Mouse (Mus musculus) heart, embryonic 15.5 days (tissue): ENCODE data around the gene Slc9a3r2. TPM values are rescaled to one million over a fixed set of nuclear protein-coding genes. Genes with fewer than 3 reads are reported as not detected.

Experiments used
- ATAC-seq: fragments of 200-750 bp; cut with Nextera tagmentation; replicated peaks from 2 replicates; pipeline ENCODE4 v1.8.0; 2017; ENCODE audit warnings: low read depth, moderate TSS enrichment; ENCODE audit not compliant: insufficient number of reproducible peaks, insufficient read depth, low FRiP score
- H3K27ac ChIP-seq: fragments of 300-500 bp; sonication (generic); 2 replicates; pipeline ENCODE4 v1.5.1; 2015; ENCODE audit warnings: mild to moderate bottlenecking, inconsistent platforms
- H3K27me3 ChIP-seq: fragments of 300-500 bp; sonication (generic); 2 replicates; pipeline ENCODE4 v1.6.1; 2015; ENCODE audit warnings: inconsistent platforms
- H3K36me3 ChIP-seq: fragments of 300-500 bp; sonication (generic); 2 replicates; pipeline ENCODE4 v1.6.1; 2015; ENCODE audit warnings: mild to moderate bottlenecking, inconsistent platforms
- H3K4me1 ChIP-seq: fragments of 300-500 bp; sonication (generic); replicated peaks from 2 replicates; pipeline ENCODE4 v1.6.1; 2015; ENCODE audit warnings: inconsistent platforms
- H3K4me2 ChIP-seq: fragments of 300-500 bp; sonication (generic); 2 replicates; pipeline ENCODE4 v1.6.1; 2015; ENCODE audit warnings: inconsistent platforms, mild to moderate bottlenecking, moderate library complexity
- H3K4me3 ChIP-seq: fragments of 300-500 bp; sonication (generic); 2 replicates; pipeline ENCODE4 v1.5.1; 2015; ENCODE audit warnings: mild to moderate bottlenecking, inconsistent platforms
- H3K9ac ChIP-seq: fragments of 300-500 bp; sonication (generic); 2 replicates; pipeline ENCODE4 v1.6.1; 2015; ENCODE audit warnings: mild to moderate bottlenecking, inconsistent platforms
- H3K9me3 ChIP-seq: fragments of 300-500 bp; sonication (generic); replicated peaks from 2 replicates; pipeline ENCODE4 v1.6.1; 2016; ENCODE audit warnings: inconsistent platforms
- WGBS: fragments of 180-500 bp; shearing (Covaris S2); methylation state at CpG from one replicate; pipeline ENCODE4 v1.1.7; 2015; ENCODE audit warnings: mixed read lengths; 5-methylcytosine and 5-hydroxymethylcytosine counted together
- polyA plus RNA-seq: library from polyadenylated mRNA; unstranded; fragments of >200 nt; fragmentation: Nextera tagmentation; extraction: Ambion mirVana; gene quantifications from 2 replicates; pipeline ENCODE4 v1.2.1, GENCODE M21; 2015

Slc9a3r2 gene
- polyA plus RNA-seq, 1 experiment from 2014 or later = 55.5 TPM

DNA sequence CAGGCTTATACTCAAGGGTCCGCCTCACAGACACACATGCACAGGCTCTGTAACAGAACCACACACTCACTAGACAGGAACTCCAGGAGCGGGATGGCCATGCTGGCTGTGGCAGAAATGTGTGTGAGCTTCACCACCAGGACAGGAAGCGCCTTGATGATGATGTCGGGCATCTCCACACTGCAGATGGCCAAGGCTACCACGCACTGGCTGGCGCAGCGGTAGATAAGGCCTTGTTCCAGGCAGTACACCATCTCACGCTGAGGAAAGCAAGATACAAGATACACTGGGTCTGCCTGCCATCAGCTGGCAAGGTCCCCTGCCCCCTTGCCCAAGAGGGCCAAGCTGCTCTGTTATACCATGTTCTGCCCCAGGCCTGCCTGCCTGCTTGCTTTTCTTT, 41.3 kb downstream of the Slc9a3r2 start:
- WGBS = 83% methylated on average over 8 of the region's 8 CpGs
- no peaks in the 10 kb centered on the region for H3K9me3 ChIP-seq
- H3K27me3 ChIP-seq = no peaks in the 10 kb centered on the region
- no peak overlapping the region for H3K27ac ChIP-seq
- no peak for ATAC-seq
- H3K4me2 ChIP-seq = no peak overlapping the region
- no peak overlapping the region for H3K9ac ChIP-seq
- no peaks in the 10 kb centered on the region for H3K4me1 ChIP-seq
- H3K4me3 ChIP-seq = no peak overlapping the region
- peaks cover 49% of the 10 kb centered on the region for H3K36me3 ChIP-seq

DNA sequence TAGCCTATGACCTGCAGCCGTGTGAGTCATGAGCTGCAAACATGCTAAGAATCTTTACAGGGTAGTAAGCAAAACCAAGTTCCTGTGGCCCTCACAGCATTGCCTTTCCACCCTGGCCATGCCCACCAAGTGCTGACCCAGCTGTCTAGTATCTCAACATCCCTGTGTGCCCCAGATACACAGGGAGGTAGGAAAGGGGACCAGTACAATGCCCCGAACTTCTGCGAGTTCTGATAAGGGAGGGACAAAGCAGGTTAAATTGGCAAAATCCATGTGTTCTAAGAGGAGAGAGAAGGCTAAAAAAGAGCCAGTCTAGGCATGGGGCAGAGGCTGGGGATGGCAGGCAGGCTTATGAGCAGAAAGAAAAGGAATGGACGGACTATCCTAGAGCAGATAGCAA, 41.8 kb downstream of the Slc9a3r2 start:
- ATAC-seq = no peak
- H3K4me3 ChIP-seq = no peak overlapping the region
- 86% methylated on average over 4 of the region's 4 CpGs for WGBS

DNA sequence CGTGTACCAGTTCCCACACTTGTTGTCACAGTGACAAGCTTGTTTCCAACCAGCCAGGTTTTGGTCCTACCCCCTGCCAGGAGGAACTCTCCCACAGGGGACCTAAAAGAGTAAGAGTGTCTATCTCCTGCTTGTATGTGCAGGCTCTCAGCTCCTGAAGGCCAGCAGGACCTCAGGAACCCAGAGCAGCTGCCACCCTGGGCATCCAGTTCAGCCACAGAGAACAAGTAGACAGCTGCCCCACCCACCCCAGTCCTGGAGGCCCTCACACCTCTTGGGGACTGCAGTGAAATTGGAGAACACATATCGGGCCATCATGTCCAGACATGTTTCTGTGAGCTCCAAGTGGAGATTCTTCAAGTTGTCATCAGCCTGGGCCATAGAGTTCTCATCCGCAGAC, 45.6 kb downstream of the Slc9a3r2 start:
- ATAC-seq = no peak
- no peaks in the 10 kb centered on the region for H3K9me3 ChIP-seq
- WGBS = 72% methylated on average over 3 of the region's 3 CpGs
- no peaks in the 10 kb centered on the region for H3K27me3 ChIP-seq
- H3K4me1 ChIP-seq = no peaks in the 10 kb centered on the region
- no peak overlapping the region for H3K4me2 ChIP-seq
- H3K4me3 ChIP-seq = no peak overlapping the region
- no peak overlapping the region for H3K27ac ChIP-seq
- peaks cover 70% of the 10 kb centered on the region for H3K36me3 ChIP-seq
- H3K9ac ChIP-seq = no peak overlapping the region

More for the DNA sequence above, 41.8 kb downstream of the Slc9a3r2 start:
- no peaks in the 10 kb centered on the region for H3K27me3 ChIP-seq
- no peaks in the 10 kb centered on the region for H3K9me3 ChIP-seq
- no peaks in the 10 kb centered on the region for H3K4me1 ChIP-seq
- H3K36me3 ChIP-seq = peaks cover 44% of the 10 kb centered on the region
- no peak overlapping the region for H3K4me2 ChIP-seq
- no peak overlapping the region for H3K9ac ChIP-seq
- H3K27ac ChIP-seq = no peak overlapping the region

DNA sequence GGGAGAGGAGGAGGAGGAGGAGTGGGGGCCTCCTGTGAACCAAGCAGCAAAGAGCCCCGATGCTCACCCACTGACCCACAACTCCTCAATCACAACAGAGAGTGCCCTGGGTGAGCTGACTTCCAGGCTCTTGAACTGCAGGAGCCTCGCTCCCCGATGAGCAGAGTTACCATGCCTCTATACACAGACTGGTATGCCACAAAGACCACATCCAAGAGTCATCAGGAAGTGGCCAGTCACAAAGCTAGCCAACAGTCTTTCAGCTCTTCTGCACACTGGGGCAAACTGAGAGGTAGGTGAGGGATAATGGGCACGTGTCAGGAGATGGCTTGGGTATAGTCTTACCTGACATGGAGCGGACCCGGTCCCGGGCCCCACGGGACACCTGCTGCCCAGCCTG, 46.2 kb downstream of the Slc9a3r2 start:
- no peak overlapping the region for H3K9ac ChIP-seq
- H3K27ac ChIP-seq = no peak overlapping the region
- H3K4me1 ChIP-seq = no peaks in the 10 kb centered on the region
- H3K27me3 ChIP-seq = no peaks in the 10 kb centered on the region
- H3K4me3 ChIP-seq = no peak overlapping the region
- no peaks in the 10 kb centered on the region for H3K9me3 ChIP-seq
- WGBS = 79% methylated on average over 8 of the region's 8 CpGs
- H3K4me2 ChIP-seq = no peak overlapping the region
- no peak for ATAC-seq
- H3K36me3 ChIP-seq = peaks cover 76% of the 10 kb centered on the region

DNA sequence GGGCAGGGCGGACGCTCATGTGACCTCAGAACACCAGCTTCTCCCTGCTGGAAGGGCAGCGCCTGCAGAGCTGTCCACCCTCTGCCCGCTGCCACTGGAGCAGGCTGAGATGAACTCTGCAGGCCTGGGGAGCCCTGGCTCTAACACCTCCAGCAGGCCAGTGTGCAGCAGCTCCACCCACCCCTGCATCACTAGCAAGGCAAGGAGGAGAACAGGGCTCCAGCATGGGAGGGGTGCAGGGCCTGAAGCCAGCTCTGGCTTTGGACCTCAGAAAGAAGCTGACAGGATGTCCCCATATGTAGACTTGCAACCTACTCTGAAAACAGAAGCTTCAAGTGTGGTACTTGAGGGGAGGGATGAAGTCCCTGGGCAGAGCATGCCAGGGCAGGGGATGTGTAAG, 49.6 kb downstream of the Slc9a3r2 start:
- no peak for ATAC-seq
- WGBS = 85% methylated on average over 4 of the region's 4 CpGs
- H3K36me3 ChIP-seq = peaks cover 74% of the 10 kb centered on the region

DNA sequence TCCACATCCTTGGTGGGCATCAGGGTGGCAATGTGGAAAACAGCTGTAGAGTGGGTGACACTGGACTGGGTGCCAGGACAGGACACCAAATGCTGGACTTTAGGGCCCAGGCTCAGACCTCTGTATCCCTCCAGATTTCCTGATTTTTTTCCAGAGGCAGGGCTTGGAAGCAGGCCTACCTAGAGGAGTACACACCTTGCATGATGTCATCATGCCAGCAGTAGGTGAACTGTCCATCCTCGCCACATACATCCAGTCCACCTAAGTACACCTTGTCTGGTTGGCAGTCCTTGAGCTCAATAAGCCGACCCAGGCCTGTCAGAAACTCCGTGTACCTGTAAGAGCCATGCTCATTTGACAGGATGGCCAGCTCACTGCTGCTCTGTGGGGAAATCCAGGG, 52.1 kb downstream of the Slc9a3r2 start:
- no peak overlapping the region for H3K9ac ChIP-seq
- no peaks in the 10 kb centered on the region for H3K27me3 ChIP-seq
- no peak overlapping the region for H3K4me3 ChIP-seq
- no peaks in the 10 kb centered on the region for H3K9me3 ChIP-seq
- H3K4me1 ChIP-seq = no peaks in the 10 kb centered on the region
- H3K4me2 ChIP-seq = no peak overlapping the region
- no peak overlapping the region for H3K27ac ChIP-seq
- WGBS = 89% methylated on average over 3 of the region's 3 CpGs
- peaks cover 83% of the 10 kb centered on the region for H3K36me3 ChIP-seq
- no peak for ATAC-seq

More for the DNA sequence above, 49.6 kb downstream of the Slc9a3r2 start:
- no peak overlapping the region for H3K4me2 ChIP-seq
- H3K27me3 ChIP-seq = no peaks in the 10 kb centered on the region
- no peak overlapping the region for H3K9ac ChIP-seq
- H3K9me3 ChIP-seq = no peaks in the 10 kb centered on the region
- no peak overlapping the region for H3K27ac ChIP-seq
- no peaks in the 10 kb centered on the region for H3K4me1 ChIP-seq
- no peak overlapping the region for H3K4me3 ChIP-seq

DNA sequence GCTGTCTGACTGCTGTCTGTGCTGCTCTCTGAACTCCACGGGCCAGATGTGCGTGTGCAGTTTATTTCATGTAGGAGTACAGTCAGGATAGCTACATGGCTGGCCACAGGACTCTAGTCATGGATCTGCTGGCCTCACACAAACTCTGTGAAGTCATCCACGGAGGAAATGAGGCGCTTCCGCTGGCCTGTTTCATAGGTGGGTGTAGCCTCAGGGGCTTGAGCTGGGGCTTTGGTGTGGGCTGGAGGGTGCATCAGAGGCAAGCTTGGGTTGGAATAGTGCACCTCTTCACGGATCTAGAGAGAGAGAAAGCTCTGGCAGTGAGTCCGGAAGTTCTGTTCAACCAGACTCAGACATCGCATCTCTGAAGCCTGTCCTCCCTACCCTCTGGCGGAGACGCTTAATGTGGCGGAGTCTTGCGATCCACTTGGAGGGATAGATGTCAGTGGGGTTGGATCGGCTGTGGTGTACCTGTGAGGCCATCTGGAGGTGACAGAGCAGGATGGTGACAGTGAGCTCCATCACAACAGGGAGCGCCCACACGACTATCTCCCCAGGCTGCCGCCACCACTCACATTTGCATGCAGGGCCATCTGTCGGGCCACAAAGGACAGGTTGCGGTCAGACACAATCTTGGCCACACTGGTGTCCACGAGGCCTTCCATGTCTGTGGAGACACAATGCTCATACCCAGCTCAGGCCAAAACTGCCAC, 53.5 kb downstream of the Slc9a3r2 start:
- Histone ChIP-seq H3K36me3 (peaks cover 82% of the 10 kb centered on the region), H3K4me2 (no peak overlapping the region), H3K9me3 (no peaks in the 10 kb centered on the region), H3K27ac (no peak overlapping the region), H3K27me3 (no peaks in the 10 kb centered on the region), H3K4me3 (no peak overlapping the region), H3K9ac (no peak overlapping the region), H3K4me1 (no peaks in the 10 kb centered on the region)
- no peak for ATAC-seq
- 83% methylated on average over 19 of the region's 19 CpGs for WGBS

DNA sequence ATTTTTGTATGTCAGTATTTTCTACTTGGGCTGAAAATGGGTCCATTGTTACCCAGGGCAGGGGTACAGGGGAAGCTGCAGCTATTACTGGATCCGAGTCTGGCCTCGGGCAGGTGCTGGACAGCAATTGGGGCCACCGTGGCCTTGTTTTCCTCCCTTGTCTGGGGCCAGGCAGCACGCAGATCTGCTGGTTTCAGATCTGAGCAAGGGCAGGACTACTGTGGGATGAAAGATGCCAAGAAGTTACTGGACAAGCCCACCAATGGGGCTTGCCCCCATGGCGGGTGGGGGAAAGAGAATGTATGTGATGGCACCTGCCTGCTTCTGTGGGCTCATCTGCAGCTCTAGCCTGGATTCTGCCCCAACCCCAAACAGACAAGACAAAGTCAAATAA, 54.1 kb downstream of the Slc9a3r2 start:
- Histone ChIP-seq H3K4me3 (no peak overlapping the region), H3K4me1 (no peaks in the 10 kb centered on the region; the same call in 1 of the 2 replicates), H3K9ac (no peak overlapping the region), H3K9me3 (no peaks in the 10 kb centered on the region), H3K27me3 (no peaks in the 10 kb centered on the region), H3K36me3 (peaks cover 82% of the 10 kb centered on the region), H3K4me2 (no peak overlapping the region), H3K27ac (no peak overlapping the region)
- WGBS = 78% methylated on average over 5 of the region's 5 CpGs
- ATAC-seq = no peak

DNA sequence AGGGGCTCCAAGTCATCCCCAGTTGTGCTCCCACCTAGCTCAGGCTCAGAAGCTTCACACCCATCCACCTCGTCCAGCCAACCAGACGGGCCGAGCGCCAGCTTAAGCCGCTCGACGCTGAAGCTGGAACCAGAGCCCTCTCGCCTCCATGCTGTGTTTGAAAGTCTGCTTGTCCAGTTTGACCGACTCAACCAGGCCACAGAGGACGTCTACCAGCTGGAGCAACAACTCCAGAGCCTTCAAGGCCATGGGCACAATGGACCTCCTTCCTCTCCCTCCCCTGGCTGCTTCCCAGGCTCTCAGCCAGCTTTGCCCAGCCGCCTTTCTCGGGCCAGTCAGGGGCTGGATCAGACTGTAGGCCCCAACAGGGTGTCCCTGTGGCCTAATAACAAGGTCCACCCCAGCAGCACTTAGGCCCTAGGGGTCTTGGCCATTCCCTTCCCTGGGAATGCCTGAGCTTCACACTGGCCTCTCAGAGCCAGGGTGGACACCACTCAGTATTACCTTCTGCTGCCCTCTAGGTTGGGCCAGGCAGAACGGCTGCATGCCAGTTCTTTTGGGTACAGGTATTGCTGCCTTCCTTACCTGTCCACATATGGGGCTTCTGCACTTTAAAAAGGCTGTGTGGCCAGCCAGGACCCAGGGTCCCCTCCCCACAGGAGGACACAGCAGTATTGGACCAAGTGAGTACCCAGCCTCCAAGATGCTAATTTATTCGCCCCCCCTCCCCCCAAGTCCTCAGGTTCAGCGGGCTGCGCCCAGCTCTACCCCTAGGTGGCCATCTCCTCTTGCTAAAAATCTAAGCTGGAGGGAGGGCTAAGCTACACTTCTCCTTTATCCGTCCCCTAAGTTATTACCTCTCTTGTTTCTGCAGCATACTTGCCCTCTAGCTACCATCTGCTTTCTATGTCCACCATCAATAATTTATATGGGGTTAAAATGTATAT, 54.7 kb downstream of the Slc9a3r2 start:
- H3K4me2 ChIP-seq = no peak overlapping the region
- WGBS = 74% methylated on average over 17 of the region's 17 CpGs
- H3K36me3 ChIP-seq = peaks cover 88% of the 10 kb centered on the region
- no peak overlapping the region for H3K9ac ChIP-seq
- no peaks in the 10 kb centered on the region for H3K27me3 ChIP-seq
- ATAC-seq = no peak
- H3K4me3 ChIP-seq = no peak overlapping the region
- no peaks in the 10 kb centered on the region; the same call in 1 of the 2 replicates for H3K4me1 ChIP-seq
- no peaks in the 10 kb centered on the region for H3K9me3 ChIP-seq
- H3K27ac ChIP-seq = no peak overlapping the region

DNA sequence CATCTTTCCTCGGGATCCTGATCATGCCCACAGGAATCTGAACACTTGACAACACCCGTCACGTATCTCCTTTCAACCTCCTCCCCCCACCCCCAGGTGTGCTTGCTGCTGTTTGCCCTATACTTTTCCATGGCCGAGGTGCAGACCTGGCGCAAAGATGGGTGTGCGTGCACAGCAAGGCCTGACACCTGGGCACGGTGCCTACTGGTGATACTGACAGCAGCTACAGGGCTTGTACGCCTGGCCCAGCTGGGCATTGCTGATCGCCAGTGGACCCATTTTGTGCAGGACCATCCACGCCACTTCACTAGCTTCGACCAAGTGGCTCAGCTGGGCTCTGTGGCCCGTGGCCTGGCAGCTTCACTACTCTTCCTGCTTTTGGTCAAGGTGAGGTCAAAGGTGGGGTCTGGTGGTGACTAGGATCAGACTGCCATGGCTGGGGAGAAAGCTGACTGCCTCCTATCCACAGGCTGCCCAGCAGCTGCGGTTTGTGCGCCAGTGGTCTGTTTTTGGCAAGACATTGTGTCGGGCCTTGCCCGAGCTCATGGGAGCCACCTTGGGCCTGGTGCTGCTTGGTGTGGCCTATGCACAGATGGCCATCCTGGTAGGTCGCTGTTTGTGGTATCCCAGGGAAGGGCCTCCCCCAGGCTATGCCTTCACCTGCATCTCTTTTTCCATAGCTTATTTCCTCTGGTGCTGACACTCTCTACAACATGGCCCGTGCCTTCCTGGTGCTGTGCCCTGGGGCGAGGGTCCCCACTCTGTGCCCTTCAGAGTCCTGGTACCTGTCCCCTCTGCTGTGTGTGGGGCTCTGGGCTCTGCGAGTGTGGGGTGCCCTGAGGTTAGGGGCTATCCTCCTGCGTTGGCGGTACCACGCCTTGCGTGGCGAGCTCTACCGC, 55.9 kb downstream of the Slc9a3r2 start:
- WGBS = 90% methylated on average over 26 of the region's 26 CpGs
- Histone ChIP-seq H3K4me3 (no peak overlapping the region), H3K27ac (no peak overlapping the region), H3K9ac (no peak overlapping the region), H3K36me3 (peaks cover 84% of the 10 kb centered on the region), H3K27me3 (no peaks in the 10 kb centered on the region), H3K4me1 (no peaks in the 10 kb centered on the region; the same call in 1 of the 2 replicates), H3K9me3 (no peaks in the 10 kb centered on the region), H3K4me2 (no peak overlapping the region)
- ATAC-seq = no peak

DNA sequence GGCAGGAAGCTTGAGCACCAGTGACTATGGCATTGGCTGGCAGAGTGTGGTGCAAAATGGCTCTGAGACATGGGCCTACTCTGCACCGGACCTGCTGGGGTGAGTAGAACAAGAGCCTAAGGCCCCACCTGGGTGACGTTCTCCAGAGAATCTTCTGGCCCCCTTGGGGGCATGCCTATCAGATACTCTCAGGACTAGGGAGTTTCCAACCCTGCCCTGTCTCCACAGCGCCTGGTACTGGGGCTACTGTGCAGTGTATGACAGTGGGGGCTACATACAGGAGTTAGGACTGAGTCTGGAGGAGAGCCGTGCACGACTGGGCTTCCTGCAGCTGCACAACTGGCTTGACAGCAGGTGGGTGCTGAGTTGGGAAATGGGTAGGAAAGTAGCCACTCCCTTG, 56.9 kb downstream of the Slc9a3r2 start:
- Histone ChIP-seq H3K9ac (no peak overlapping the region), H3K4me2 (no peak overlapping the region), H3K27ac (no peak overlapping the region), H3K9me3 (no peaks in the 10 kb centered on the region), H3K4me1 (no peaks in the 10 kb centered on the region; the same call in 1 of the 2 replicates), H3K4me3 (no peak overlapping the region), H3K36me3 (peaks cover 78% of the 10 kb centered on the region), H3K27me3 (no peaks in the 10 kb centered on the region)
- WGBS = 73% methylated on average over 5 of the region's 5 CpGs
- no peak for ATAC-seq
